Mouse (Mus musculus): ENCODE results near the gene Lrrk1. TPM values are rescaled to one million over a fixed set of nuclear protein-coding genes. Genes with fewer than 3 reads are reported as not detected.
"Not testable (repeated sequence)": the region's sequence is repeated elsewhere in the genome, so short reads cannot be mapped to it uniquely, and the experiment has no call there.

Gene Lrrk1
- polyA plus RNA-seq, 1 experiment from 2014 or later = 3.0 TPM

DNA sequence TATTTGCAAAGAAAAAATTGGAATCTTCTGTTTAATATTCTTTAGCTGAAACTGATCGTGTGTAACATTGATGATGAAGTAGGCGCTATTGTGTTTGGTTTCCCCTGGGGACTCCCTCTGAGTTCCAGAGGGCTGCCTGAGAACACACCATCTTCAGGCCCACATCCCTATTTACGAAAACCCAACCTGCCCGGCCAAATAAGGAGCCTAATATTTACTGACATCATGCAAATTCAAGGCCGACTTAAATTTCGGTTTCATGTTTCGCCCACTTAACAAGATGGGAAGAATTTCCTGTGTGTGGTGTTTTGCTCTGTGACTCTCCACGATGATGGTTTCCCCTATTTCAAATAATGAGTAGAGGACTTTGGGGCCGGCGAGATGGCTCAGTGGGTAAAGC is 189.7 kb downstream of the Lrrk1 start:
- DNase-seq (no peak), ATAC-seq (no peak)
- Histone ChIP-seq H3K4me1 (ENCODE audit: insufficient read depth) (peaks cover 76% of the 10 kb centered on the region), H3K4me2 (ENCODE audit: low read depth, low read length) (no peak overlapping the region), H3K36me3 (replicated peaks; ENCODE audit: insufficient read depth, low read length) (no peaks in the 10 kb centered on the region), H3K27ac (ENCODE audit: low read depth) (no peak overlapping the region), H3K9me3 (ENCODE audit: low read length) (no peaks in the 10 kb centered on the region), H3K27me3 (ENCODE audit: insufficient read depth, low read length) (no peaks in the 10 kb centered on the region), H3K4me3 (ENCODE audit: low read depth, low read length) (no peak overlapping the region), H3K9ac (replicated peaks) (no peak overlapping the region)
- TF ChIP-seq EP300 (IDR thresholded peaks at IDR 0.05; ENCODE audit: low read depth) (no peak), CTCF (IDR thresholded peaks at IDR 0.05; ENCODE audit: low read depth) (no peak)
- 74% methylated on average over 10 of the region's 10 CpGs for WGBS (ENCODE audit: insufficient replicate concordance)

DNA sequence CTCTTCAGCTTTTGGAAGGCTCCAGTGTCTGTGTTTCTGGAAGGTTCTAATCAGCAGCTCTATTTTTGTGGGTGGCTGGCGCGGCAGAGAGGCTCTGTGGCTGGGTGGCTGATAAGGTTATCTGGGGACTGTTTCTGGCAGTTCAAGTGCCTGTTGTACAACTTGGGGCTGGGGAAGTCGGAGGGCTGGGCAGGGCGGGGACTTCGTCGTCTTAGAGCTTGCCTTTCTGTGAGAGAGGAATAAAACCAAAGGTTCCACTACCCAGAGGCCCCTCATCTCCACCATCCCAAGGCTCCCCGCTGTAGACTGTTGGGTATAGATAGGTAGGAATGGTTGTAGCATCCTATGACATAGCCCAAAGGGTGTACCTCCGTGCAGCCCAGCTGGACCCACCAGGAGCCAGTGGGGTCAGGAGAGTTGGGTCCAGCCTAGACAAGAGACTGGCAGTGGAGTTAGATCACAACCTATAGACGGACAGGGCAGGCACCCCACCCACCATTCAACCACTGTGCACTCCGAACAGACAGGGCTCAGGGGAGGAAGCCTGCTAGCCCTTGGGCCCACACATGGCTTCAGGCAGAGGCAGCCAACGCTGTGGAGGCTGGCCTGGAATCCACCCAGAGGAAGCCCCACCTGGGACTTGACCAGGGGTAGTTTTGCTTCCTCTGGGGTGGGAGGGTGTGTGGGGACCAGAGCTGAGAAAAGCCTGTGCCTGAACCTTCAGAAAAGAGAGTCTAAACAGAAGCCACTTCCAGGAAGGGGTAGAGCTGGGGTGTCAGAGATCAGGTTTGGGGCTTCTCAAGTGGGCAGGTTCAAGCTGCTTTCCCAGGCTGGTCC is 191.3 kb downstream of the Lrrk1 start:
- 33% methylated on average over 11 of the region's 11 CpGs for WGBS (ENCODE audit: insufficient replicate concordance)

DNA sequence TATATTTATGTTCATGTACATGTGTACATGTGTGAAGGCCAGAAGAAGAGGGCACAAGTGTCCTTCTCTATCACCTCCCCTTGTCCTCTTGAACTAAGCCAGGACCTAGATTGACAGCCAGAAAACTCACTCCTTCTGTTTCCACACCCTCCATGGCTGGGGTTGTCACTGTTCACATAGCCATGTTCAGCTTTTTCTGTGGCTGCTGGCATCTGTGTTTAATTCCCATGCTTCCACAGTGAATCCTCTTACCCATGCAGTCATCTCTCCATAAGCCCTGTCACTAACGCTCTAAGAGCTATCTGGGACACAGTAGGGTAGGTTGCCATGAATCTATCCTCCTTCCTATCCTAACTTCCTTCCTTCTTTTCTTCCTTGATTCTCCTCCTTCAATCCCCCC is 192.3 kb downstream of the Lrrk1 start:
- 24% methylated on average over 1 of the region's 1 CpGs for WGBS (ENCODE audit: insufficient replicate concordance)
- Histone ChIP-seq H3K4me1 (ENCODE audit: insufficient read depth) (peaks cover 70% of the 10 kb centered on the region), H3K27me3 (ENCODE audit: insufficient read depth, low read length) (no peaks in the 10 kb centered on the region), H3K9ac (replicated peaks) (peak overlapping the region; percentile 9; the same call in 1 of the 2 replicates), H3K4me2 (ENCODE audit: low read depth, low read length) (peak overlapping the region; percentile 62), H3K9me3 (ENCODE audit: low read length) (no peaks in the 10 kb centered on the region), H3K27ac (ENCODE audit: low read depth) (peak overlapping the region; percentile 98), H3K36me3 (replicated peaks; ENCODE audit: insufficient read depth, low read length) (no peaks in the 10 kb centered on the region), H3K4me3 (ENCODE audit: low read depth, low read length) (no peak overlapping the region)
- TF ChIP-seq CTCF (IDR thresholded peaks at IDR 0.05; ENCODE audit: low read depth) (no peak), EP300 (IDR thresholded peaks at IDR 0.05; ENCODE audit: low read depth) (no peak)
- DNase-seq (no peak), ATAC-seq (no peak)

More for the DNA sequence above, 191.3 kb downstream of the Lrrk1 start:
- peak; percentile 77 for DNase-seq
- peak overlapping the region; percentile 98 for H3K27ac ChIP-seq (ENCODE audit: low read depth)
- TF ChIP-seq CTCF (IDR thresholded peaks at IDR 0.05; ENCODE audit: low read depth) = no peak
- TF ChIP-seq EP300 (IDR thresholded peaks at IDR 0.05; ENCODE audit: low read depth) = peak; percentile 97
- H3K9me3 ChIP-seq (ENCODE audit: low read length) = no peaks in the 10 kb centered on the region
- H3K4me3 ChIP-seq (ENCODE audit: low read depth, low read length) = 0 out of 2 replicates have a peak overlapping the region, but pooled peaks have one; percentile 3
- H3K9ac ChIP-seq (replicated peaks) = peak overlapping the region; percentile 61
- H3K27me3 ChIP-seq (ENCODE audit: insufficient read depth, low read length) = no peaks in the 10 kb centered on the region
- ATAC-seq = peak; percentile 92
- peak overlapping the region; percentile 62 for H3K4me2 ChIP-seq (ENCODE audit: low read depth, low read length)
- H3K4me1 ChIP-seq (ENCODE audit: insufficient read depth) = peaks cover 77% of the 10 kb centered on the region
- no peaks in the 10 kb centered on the region for H3K36me3 ChIP-seq (replicated peaks; ENCODE audit: insufficient read depth, low read length)

DNA sequence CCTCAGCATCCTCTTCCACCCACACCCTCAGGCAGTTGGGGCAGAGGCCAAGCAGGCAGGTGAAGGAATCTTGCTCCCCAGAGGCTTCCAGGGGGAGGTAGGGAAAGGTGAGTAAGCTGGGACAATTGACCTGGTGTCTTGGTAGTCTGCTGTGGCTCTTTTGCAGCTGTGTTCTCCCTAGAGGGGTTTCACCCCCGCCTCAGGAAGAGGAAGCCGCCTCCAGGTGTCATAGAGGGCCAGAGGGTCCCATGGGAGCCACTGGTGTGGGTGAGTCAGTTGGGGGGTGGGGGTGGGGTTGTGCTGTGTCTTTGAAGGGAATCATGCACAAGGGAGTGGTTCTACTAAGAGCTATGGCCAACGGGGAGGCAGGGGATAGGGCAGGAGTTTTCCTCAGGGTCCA is 193.6 kb downstream of the Lrrk1 start:
- TF ChIP-seq EP300 (IDR thresholded peaks at IDR 0.05; ENCODE audit: low read depth) (no peak), CTCF (IDR thresholded peaks at IDR 0.05; ENCODE audit: low read depth) (no peak)
- Histone ChIP-seq H3K36me3 (replicated peaks; ENCODE audit: insufficient read depth, low read length) (no peaks in the 10 kb centered on the region), H3K4me3 (ENCODE audit: low read depth, low read length) (no peak overlapping the region), H3K27me3 (ENCODE audit: insufficient read depth, low read length) (no peaks in the 10 kb centered on the region), H3K27ac (ENCODE audit: low read depth) (peak overlapping the region; percentile 98; the same call in 1 of the 2 replicates), H3K4me2 (ENCODE audit: low read depth, low read length) (no peak overlapping the region), H3K4me1 (ENCODE audit: insufficient read depth) (peaks cover 57% of the 10 kb centered on the region), H3K9me3 (ENCODE audit: low read length) (no peaks in the 10 kb centered on the region), H3K9ac (replicated peaks) (no peak overlapping the region)
- 64% methylated on average over 3 of the region's 3 CpGs for WGBS (ENCODE audit: insufficient replicate concordance)
- peak; percentile 59 for DNase-seq
- no peak for ATAC-seq

DNA sequence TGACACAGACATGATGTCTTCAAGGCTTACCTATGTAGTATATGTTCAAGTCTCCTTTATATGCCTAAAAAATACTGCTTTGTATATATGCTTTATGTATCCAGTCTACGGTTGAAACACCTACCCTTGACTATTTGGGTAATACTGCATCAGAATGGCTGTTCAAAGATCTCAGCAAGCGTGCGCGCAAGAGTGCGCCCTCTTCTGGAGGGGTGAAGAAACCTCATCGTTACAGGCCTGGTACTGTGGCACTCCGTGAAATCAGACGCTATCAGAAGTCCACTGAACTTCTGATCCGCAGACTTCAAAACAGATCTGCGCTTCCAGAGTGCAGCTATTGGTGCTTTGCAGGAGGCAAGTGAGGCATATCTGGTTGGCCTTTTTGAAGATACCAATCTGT is 197.8 kb downstream of the Lrrk1 start:
- H3K36me3 ChIP-seq (replicated peaks; ENCODE audit: insufficient read depth, low read length); ATAC-seq; H3K27me3 ChIP-seq (ENCODE audit: insufficient read depth, low read length); H3K9me3 ChIP-seq (ENCODE audit: low read length); H3K4me2 ChIP-seq (ENCODE audit: low read depth, low read length); H3K27ac ChIP-seq (ENCODE audit: low read depth); DNase-seq; H3K9ac ChIP-seq (replicated peaks); H3K4me3 ChIP-seq (ENCODE audit: low read depth, low read length): not testable (repeated sequence)
- WGBS (ENCODE audit: insufficient replicate concordance) = 84% methylated on average over 10 of the region's 10 CpGs
- peaks cover 31% of the 10 kb centered on the region for H3K4me1 ChIP-seq (ENCODE audit: insufficient read depth)
- TF ChIP-seq CTCF (IDR thresholded peaks at IDR 0.05; ENCODE audit: low read depth) = peak; percentile 64

DNA sequence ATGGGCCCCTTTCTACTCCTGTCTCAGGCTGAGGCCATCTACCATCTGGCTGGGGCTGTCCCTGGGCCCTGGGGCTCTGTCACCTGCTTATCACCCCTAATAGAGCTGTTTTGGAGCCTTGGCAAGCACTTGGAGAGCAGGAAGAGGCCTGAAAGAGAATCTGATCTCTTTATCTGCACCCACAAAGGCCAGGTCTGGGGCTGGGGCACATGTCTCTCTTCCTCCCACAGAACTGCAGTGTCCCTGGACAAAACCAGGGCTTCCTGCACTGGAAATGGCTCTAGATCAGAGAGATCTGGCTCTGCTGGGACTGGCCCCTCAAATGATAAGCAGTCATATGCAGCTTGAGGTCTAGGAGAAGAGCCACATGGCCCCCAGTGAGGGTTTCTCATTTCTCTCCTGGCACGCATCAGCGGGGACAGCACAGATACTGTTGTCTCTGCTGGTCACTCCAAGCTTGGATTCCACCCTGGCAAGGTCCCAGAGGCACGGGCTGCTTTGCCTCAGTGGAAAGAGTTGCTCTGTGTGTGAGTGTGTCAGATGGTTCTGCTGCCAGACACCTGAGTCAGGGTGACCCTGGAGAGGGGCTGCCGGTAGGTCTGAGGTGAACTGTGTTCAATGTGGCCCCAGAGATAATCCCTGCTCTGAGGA is 200.4 kb downstream of the Lrrk1 start:
- peak overlapping the region; percentile 16; the same call in 1 of the 2 replicates for H3K27ac ChIP-seq (ENCODE audit: low read depth)
- H3K9ac ChIP-seq (replicated peaks) = no peak overlapping the region; the same call in 1 of the 2 replicates
- no peaks in the 10 kb centered on the region for H3K27me3 ChIP-seq (ENCODE audit: insufficient read depth, low read length)
- peaks cover 15% of the 10 kb centered on the region for H3K4me1 ChIP-seq (ENCODE audit: insufficient read depth)
- no peak overlapping the region for H3K4me3 ChIP-seq (ENCODE audit: low read depth, low read length)
- no peak for TF ChIP-seq CTCF (IDR thresholded peaks at IDR 0.05; ENCODE audit: low read depth)
- no peak for TF ChIP-seq EP300 (IDR thresholded peaks at IDR 0.05; ENCODE audit: low read depth)
- ATAC-seq (peak; percentile 83), DNase-seq (no peak)
- no peak overlapping the region for H3K4me2 ChIP-seq (ENCODE audit: low read depth, low read length)
- H3K9me3 ChIP-seq (ENCODE audit: low read length) = no peaks in the 10 kb centered on the region
- H3K36me3 ChIP-seq (replicated peaks; ENCODE audit: insufficient read depth, low read length) = no peaks in the 10 kb centered on the region
- 62% methylated on average over 4 of the region's 4 CpGs for WGBS (ENCODE audit: insufficient replicate concordance)

All from liver, postnatal 0 days (tissue).